Mouse (Mus musculus) embryonic facial prominence, embryonic 10.5 days (tissue): ENCODE results near the gene Gcnt3. TPM values are rescaled to one million over a fixed set of nuclear protein-coding genes. Genes with fewer than 3 reads are reported as not detected.

Experiments used
- DNase-seq: peaks from one replicate; pipeline ENCODE4 v3.0.0-alpha.2; 2017; ENCODE audit warnings: low spot score
- H3K27ac ChIP-seq: fragments of 300-500 bp; sonication (generic); replicated peaks from 2 replicates; pipeline ENCODE4 v1.5.1; 2016; ENCODE audit warnings: mild to moderate bottlenecking
- H3K27me3 ChIP-seq: fragments of 300-500 bp; sonication (generic); replicated peaks from 2 replicates; pipeline ENCODE4 v1.6.1; 2016; ENCODE audit warnings: low read depth, mild to moderate bottlenecking; ENCODE audit not compliant: poor library complexity, severe bottlenecking
- H3K36me3 ChIP-seq: fragments of 300-500 bp; sonication (generic); replicated peaks from 2 replicates; pipeline ENCODE4 v1.6.1; 2016; ENCODE audit warnings: mild to moderate bottlenecking, moderate library complexity
- H3K4me1 ChIP-seq: fragments of 300-500 bp; sonication (generic); 2 replicates; pipeline ENCODE4 v1.6.1; 2016
- H3K4me3 ChIP-seq: fragments of 300-500 bp; sonication (generic); 2 replicates; pipeline ENCODE4 v1.5.1; 2016; ENCODE audit warnings: mild to moderate bottlenecking, moderate library complexity
- H3K9me3 ChIP-seq: fragments of 300-500 bp; sonication (generic); 2 replicates; pipeline ENCODE4 v1.6.1; 2016; ENCODE audit warnings: mild to moderate bottlenecking
- WGBS: fragments of 180-500 bp; shearing (Covaris S2); methylation state at CpG from one replicate; pipeline ENCODE4 v1.1.7; 2016; 5-methylcytosine and 5-hydroxymethylcytosine counted together
- polyA plus RNA-seq: library from polyadenylated mRNA; unstranded; fragments of >200 nt; fragmentation: Nextera tagmentation; extraction: Ambion mirVana; gene quantifications from 2 replicates; pipeline ENCODE4 v1.2.1, GENCODE M21; 2016

The Gcnt3 gene
- polyA plus RNA-seq, result 0.05 TPM in 1 of 2 replicates, not detected in the other

- no peak within 1 kb of the TSS for H3K27ac ChIP-seq
- 84% methylated on average over 7 of the region's 7 CpGs for WGBS
- H3K36me3 ChIP-seq, result no peaks in the 10 kb centered on the region
- no peaks in the 10 kb centered on the region for H3K4me1 ChIP-seq
- no peak within 1 kb of the TSS for H3K4me3 ChIP-seq
- no peaks in the 10 kb centered on the region for H3K27me3 ChIP-seq
- no peak for DNase-seq
- H3K9me3 ChIP-seq, result no peaks in the 10 kb centered on the region
These were observed at the start of gene Gcnt3 for GRCm38 (mm10) chr9:70037988-70038387. Gcnt3 (minus strand) TSS chr9:70038088.

GRCm38 (mm10) chr9:70087379-70087778 is 49.5 kb upstream of the Gcnt3 start:
- no peak for DNase-seq
- Histone ChIP-seq H3K9me3 (no peaks in the 10 kb centered on the region), H3K4me3 (no peak overlapping the region), H3K36me3 (no peaks in the 10 kb centered on the region), H3K27ac (no peak overlapping the region), H3K4me1 (peaks cover 4% of the 10 kb centered on the region; the same call in 1 of the 2 replicates), H3K27me3 (no peaks in the 10 kb centered on the region)
- 77% methylated on average over 5 of the region's 5 CpGs for WGBS

- Histone ChIP-seq H3K27ac (no peak overlapping the region), H3K36me3 (no peaks in the 10 kb centered on the region), H3K9me3 (no peaks in the 10 kb centered on the region), H3K4me1 (peaks cover 6% of the 10 kb centered on the region; the same call in 1 of the 2 replicates), H3K4me3 (no peak overlapping the region), H3K27me3 (no peaks in the 10 kb centered on the region)
- DNase-seq, result no peak
- WGBS, result 64% methylated on average over 6 of the region's 6 CpGs
These were observed 48.2 kb upstream of the Gcnt3 start for GRCm38 (mm10) chr9:70086091-70086490.

GRCm38 (mm10) chr9:70084107-70084506 is 46.2 kb upstream of the Gcnt3 start:
- DNase-seq, result peak; percentile 65
- Histone ChIP-seq H3K4me1 (peaks cover 6% of the 10 kb centered on the region; the same call in 1 of the 2 replicates), H3K4me3 (no peak overlapping the region), H3K9me3 (no peaks in the 10 kb centered on the region), H3K27ac (no peak overlapping the region), H3K27me3 (no peaks in the 10 kb centered on the region), H3K36me3 (no peaks in the 10 kb centered on the region)
- 57% methylated on average over 11 of the region's 11 CpGs for WGBS

GRCm38 (mm10) chr9:70082357-70083204 is 44.7 kb upstream of the Gcnt3 start:
- H3K27me3 ChIP-seq, result no peaks in the 10 kb centered on the region
- no peaks in the 10 kb centered on the region for H3K9me3 ChIP-seq
- no peak overlapping the region for H3K4me3 ChIP-seq
- H3K4me1 ChIP-seq, result peaks cover 6% of the 10 kb centered on the region; the same call in 1 of the 2 replicates
- no peak for DNase-seq
- H3K27ac ChIP-seq, result no peak overlapping the region
- 73% methylated on average over 25 of the region's 25 CpGs for WGBS
- H3K36me3 ChIP-seq, result no peaks in the 10 kb centered on the region

GRCm38 (mm10) chr9:70081767-70082166 is 43.9 kb upstream of the Gcnt3 start:
- WGBS, result 92% methylated on average over 7 of the region's 7 CpGs
- Histone ChIP-seq H3K4me1 (peaks cover 6% of the 10 kb centered on the region; the same call in 1 of the 2 replicates), H3K36me3 (no peaks in the 10 kb centered on the region), H3K9me3 (no peaks in the 10 kb centered on the region), H3K4me3 (no peak overlapping the region), H3K27me3 (no peaks in the 10 kb centered on the region), H3K27ac (no peak overlapping the region)
- DNase-seq, result no peak

GRCm38 (mm10) chr9:70080976-70081375 is 43.1 kb upstream of the Gcnt3 start:
- peaks cover 6% of the 10 kb centered on the region; the same call in 1 of the 2 replicates for H3K4me1 ChIP-seq
- H3K9me3 ChIP-seq, result no peaks in the 10 kb centered on the region
- H3K4me3 ChIP-seq, result no peak overlapping the region
- H3K27ac ChIP-seq, result no peak overlapping the region
- 71% methylated on average over 2 of the region's 2 CpGs for WGBS
- no peaks in the 10 kb centered on the region for H3K36me3 ChIP-seq
- no peak for DNase-seq
- H3K27me3 ChIP-seq, result no peaks in the 10 kb centered on the region

- 90% methylated on average over 9 of the region's 9 CpGs for WGBS
- Histone ChIP-seq H3K4me1 (peaks cover 6% of the 10 kb centered on the region), H3K27ac (no peak overlapping the region), H3K9me3 (no peaks in the 10 kb centered on the region), H3K27me3 (no peaks in the 10 kb centered on the region), H3K4me3 (no peak overlapping the region), H3K36me3 (no peaks in the 10 kb centered on the region)
- no peak for DNase-seq
These were observed 42.3 kb upstream of the Gcnt3 start for GRCm38 (mm10) chr9:70080027-70080800.

- WGBS, result 88% methylated on average over 3 of the region's 3 CpGs
These were observed 40.1 kb upstream of the Gcnt3 start for GRCm38 (mm10) chr9:70078034-70078433.

GRCm38 (mm10) chr9:70077170-70077569 is 39.3 kb upstream of the Gcnt3 start:
- no peaks in the 10 kb centered on the region for H3K27me3 ChIP-seq
- H3K4me3 ChIP-seq, result no peak overlapping the region
- no peak overlapping the region for H3K27ac ChIP-seq
- H3K9me3 ChIP-seq, result no peaks in the 10 kb centered on the region
- WGBS, result 73% methylated on average over 7 of the region's 7 CpGs
- no peaks in the 10 kb centered on the region for H3K36me3 ChIP-seq
- DNase-seq, result no peak
- H3K4me1 ChIP-seq, result peaks cover 4% of the 10 kb centered on the region; the same call in 1 of the 2 replicates

More at GRCm38 (mm10) chr9:70078034-70078433, 40.1 kb upstream of the Gcnt3 start:
- Histone ChIP-seq H3K4me1 (peaks cover 10% of the 10 kb centered on the region), H3K9me3 (no peaks in the 10 kb centered on the region), H3K36me3 (no peaks in the 10 kb centered on the region), H3K27ac (no peak overlapping the region), H3K27me3 (no peaks in the 10 kb centered on the region), H3K4me3 (no peak overlapping the region)
- DNase-seq, result no peak

GRCm38 (mm10) chr9:70072387-70072786 is 34.5 kb upstream of the Gcnt3 start:
- Histone ChIP-seq H3K36me3 (no peaks in the 10 kb centered on the region), H3K27ac (no peak overlapping the region), H3K9me3 (no peaks in the 10 kb centered on the region), H3K27me3 (no peaks in the 10 kb centered on the region), H3K4me3 (no peak overlapping the region), H3K4me1 (peaks cover 3% of the 10 kb centered on the region; the same call in 1 of the 2 replicates)
- no peak for DNase-seq
- WGBS, result 84% methylated on average over 8 of the region's 8 CpGs

GRCm38 (mm10) chr9:70069961-70070435 is 32.1 kb upstream of the Gcnt3 start:
- no peak for DNase-seq
- 75% methylated on average over 8 of the region's 8 CpGs for whole genome bisulfite sequencing
- H3K27ac ChIP-seq, result no peak overlapping the region
- no peaks in the 10 kb centered on the region for H3K9me3 ChIP-seq
- no peaks in the 10 kb centered on the region for H3K27me3 ChIP-seq
- no peak overlapping the region for H3K4me3 ChIP-seq
- no peaks in the 10 kb centered on the region for H3K36me3 ChIP-seq
- peaks cover 2% of the 10 kb centered on the region; the same call in 1 of the 2 replicates for H3K4me1 ChIP-seq
